Mouse (Mus musculus): ENCODE data around the gene Ift46.
A peak's percentile ranks its signal among the peaks of the same experiment; 100 is the strongest.

Gene Ift46

GRCm38 (mm10) chr9:44807141-44807540, 39.4 kb downstream of the Ift46 start:
- no peak for DNase-seq (ENCODE audit: inconsistent ontology term)

- DNase-seq (ENCODE audit: inconsistent ontology term) = no peak
Observed at GRCm38 (mm10) chr9:44807778-44808177, 40.1 kb downstream of the Ift46 start.

DNA sequence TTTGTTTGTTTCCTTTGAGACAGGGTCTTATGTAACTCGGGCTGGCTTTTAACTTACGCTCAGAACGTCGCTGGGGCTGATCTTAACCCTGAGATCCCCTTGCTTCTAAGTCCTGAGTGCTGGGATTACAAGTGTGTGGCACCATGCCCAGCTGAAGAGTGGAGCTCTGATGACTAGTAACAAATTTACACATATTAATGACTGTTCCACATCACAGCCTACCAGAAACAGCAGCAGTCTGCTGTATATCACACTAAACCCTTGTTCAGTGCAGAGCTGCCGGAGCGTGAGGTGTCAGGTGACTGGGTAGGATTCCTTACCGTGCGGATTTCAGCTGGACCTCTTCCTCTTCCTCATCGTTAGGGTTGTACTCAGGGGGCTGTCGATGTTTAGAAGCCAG, 42.6 kb downstream of the Ift46 start:
- DNase-seq (ENCODE audit: inconsistent ontology term) = no peak

DNA sequence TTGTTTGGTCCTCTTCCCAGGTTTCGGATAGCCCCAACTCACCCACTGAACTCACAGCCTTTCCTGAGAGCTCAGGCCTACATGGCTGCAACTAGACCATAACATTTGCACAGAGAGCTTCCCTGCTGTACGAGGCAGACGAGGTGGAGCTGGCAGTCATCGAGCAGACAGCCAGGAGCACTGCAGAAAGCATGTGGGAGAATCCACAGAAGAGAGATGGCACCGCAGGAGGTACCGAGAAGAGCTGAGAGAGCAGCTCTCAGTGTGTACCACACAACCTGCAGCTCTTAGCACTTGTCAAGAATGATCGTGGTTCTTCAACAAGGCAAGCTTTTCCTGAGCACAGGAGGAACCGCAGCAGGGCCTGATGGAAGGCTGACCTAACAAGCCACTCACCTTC, 46.5 kb downstream of the Ift46 start:
- DNase-seq (ENCODE audit: inconsistent ontology term) = no peak

DNA sequence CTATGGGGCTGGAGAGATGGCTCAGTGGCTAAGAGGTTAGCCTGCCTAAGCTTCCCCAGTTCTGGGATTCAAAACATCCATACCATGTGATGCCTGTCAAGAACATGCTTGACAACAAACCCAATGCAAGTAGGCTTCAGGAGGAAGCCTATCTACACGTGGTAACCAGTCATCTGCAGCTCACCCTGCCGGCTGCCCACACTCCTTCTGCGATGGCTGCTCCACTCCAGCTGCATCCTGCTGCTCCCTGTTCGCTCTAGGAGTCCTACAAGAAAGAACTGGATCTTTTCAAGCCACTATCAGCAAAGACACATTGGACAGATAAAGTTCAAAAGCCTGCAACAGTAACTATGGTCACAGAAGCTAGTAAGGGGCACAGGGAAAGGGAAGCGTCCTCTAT, 49.8 kb downstream of the Ift46 start:
- no peak for DNase-seq (ENCODE audit: inconsistent ontology term)

DNA sequence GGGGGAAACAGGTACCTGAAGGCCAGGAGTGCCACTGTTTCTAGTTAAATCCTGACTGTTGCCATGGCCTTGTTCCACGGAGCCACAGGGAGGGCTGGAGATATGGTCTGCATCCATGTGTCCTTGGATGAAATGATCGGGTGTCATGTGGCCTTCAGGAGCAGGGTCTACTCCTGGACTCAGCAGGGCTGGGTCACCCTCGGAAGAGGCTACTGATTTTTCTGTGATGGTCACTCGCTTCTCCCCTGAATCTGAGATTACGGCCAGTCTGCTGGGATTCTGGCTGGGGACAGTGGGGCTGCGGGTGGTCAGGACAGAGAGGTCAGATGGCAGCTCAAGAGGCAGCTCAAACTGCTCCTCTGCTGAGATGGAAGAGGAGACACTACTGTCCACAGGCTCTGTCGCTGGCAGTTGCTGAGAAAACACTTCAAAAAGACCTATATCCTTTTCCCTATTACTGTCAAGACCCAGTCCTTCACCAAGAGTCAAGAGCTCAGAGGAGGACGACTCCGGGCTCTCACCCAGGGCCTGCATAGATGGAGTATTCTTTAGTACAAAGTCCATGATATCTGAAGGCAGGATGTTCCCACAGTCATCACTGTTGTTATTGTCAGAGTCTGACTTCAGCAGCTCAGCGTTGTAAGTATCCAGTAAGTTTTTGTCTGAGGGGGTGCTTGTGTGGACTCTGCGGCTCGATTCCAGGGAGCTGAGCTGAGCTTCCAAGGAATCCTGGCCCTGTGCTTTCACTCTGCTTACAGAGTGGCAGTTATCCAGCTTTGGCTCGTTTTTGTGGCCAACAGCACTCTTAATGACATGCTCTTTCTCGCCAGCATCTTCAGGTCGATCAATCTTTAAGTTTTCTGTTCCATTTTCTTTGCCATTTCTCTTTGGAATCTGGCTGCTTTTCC, 52.5 kb downstream of the Ift46 start:
- DNase-seq (ENCODE audit: inconsistent ontology term) = no peak

- DNase-seq (ENCODE audit: inconsistent ontology term) = no peak
Observed at GRCm38 (mm10) chr9:44826660-44827059, 59.0 kb downstream of the Ift46 start.

DNA sequence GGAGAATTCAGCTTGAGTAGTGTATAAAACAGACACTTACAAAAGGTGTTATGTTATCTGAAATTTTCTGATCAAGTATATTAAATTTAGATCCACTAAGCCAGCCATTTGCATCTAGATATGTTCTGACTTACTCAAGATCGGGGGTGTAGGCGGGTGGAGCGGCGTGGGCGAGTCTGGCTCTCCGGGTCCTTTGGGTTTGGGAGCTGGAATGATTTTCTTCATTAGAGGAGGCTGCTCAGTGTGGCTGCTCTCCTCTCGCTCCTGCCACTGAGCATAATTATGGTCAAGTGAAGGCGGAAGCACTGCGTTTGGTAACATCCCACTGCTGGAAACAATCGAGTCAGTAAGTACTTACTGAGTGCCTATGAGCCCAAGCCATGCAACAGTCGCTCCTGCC, 61.2 kb downstream of the Ift46 start:
- no peak for DNase-seq (ENCODE audit: inconsistent ontology term)

- peak; percentile 43 for DNase-seq (ENCODE audit: inconsistent ontology term)
Observed at GRCm38 (mm10) chr9:44830506-44830905, 62.8 kb downstream of the Ift46 start.

- DNase-seq (ENCODE audit: inconsistent ontology term) = peak; percentile 25
Observed at GRCm38 (mm10) chr9:44832356-44832755, 64.6 kb downstream of the Ift46 start.

DNA sequence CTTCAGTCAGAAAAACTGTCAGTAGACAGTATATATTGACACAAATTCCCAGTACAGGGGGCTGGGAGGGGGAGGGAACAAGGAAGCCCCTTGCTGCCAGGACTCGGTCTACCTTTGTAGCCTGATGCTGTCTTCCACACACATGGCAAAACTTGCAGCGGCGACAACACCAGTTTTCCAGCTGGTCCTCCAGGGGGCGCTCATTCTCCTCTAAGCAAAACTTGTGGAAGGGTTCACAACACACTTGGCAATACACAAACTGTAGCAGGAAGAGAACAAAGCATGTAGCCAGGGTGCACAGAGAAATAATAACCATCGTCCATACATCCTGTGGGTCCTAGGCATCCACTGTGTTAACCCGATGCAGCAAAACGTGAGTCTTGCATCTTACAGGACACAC, 68.7 kb downstream of the Ift46 start:
- DNase-seq (ENCODE audit: inconsistent ontology term) = peak; percentile 70

GRCm38 (mm10) chr9:44841241-44841640, 73.5 kb downstream of the Ift46 start:
- no peak for DNase-seq (ENCODE audit: inconsistent ontology term)
